Mouse (Mus musculus) Patski (cell line): Measurements from ENCODE around the gene Gm48551. TPM values are rescaled to one million over a fixed set of nuclear protein-coding genes. Genes with fewer than 3 reads are reported as not detected.

Source experiments
- ATAC-seq: fragments of 100-300 bp; one replicate; pipeline ENCODE4 v1.8.0; 2021
- CTCF ChIA-PET: fragments of 350-600 bp; sonication (Branson Sonifier 250); formaldehyde crosslinking; loops from one replicate; lab custom pipeline; 2022; ENCODE audit warnings: inconsistent platforms; lab: Charles Lee
- POLR2A ChIA-PET: fragments of 350-600 bp; sonication (Branson Sonifier 250); formaldehyde crosslinking; loops from one replicate; lab custom pipeline; 2022; ENCODE audit warnings: antibody characterized with exemption, inconsistent platforms; lab: Charles Lee
- DNase-seq: peaks from one replicate; pipeline ENCODE4 v3.0.0-alpha.2; 2011; ENCODE audit warnings: low read depth, low spot score
- H3K27me3 ChIP-seq: fragments of 371-371 bp; one replicate; pipeline ENCODE4 v1.5.1; 2021
- CTCF ChIP-seq: fragments of 100-300 bp; IDR thresholded peaks from one replicate; pipeline ENCODE4 v1.5.1; 2021
- in situ Hi-C: fragments of 300-500 bp; cut with MboI; formaldehyde crosslinking; loops from 3 replicates; pipeline ENCODE4 v1.11.1; 2018; ENCODE audit warnings: low pct_unique_long_range_greater_than_20kb, mixed read lengths
- polyA plus RNA-seq: library from polyadenylated mRNA; unstranded; gene quantifications from one replicate; pipeline ENCODE4 v1.2.3, GENCODE M21; 2021

Gene Gm48551
- polyA plus RNA-seq, 1 experiment from 2014 or later, result 2.4 TPM

GRCm38 (mm10) chr10:81434361-81435263 is 50.3 kb downstream of the Gm48551 start:
- H3K27me3 ChIP-seq, result peaks cover 5% of the 10 kb centered on the region
- DNase-seq, result no peak
- ChIA-PET POLR2A (no interaction called here), CTCF (interaction anchor here (0.9 to 1.4 kb wide), 4 partner anchors 16 to 44 kb away, joined by 3 to 5 read pairs (median 4); no protein-coding TSS in a partner anchor)
- no peak for ATAC-seq
- no peak for TF ChIP-seq CTCF
- in situ Hi-C loops, result no loop called here

- H3K27me3 ChIP-seq, result peaks cover 6% of the 10 kb centered on the region
- ATAC-seq (no peak), DNase-seq (no peak)
- in situ Hi-C loops, result no loop called here
- CTCF ChIA-PET, result interaction anchor here (1.0 to 1.3 kb wide), 2 partner anchors 15 to 32 kb away, joined by 3 to 5 read pairs; no protein-coding TSS in a partner anchor
- POLR2A ChIA-PET, result no interaction called here
- TF ChIP-seq CTCF, result no peak
Observed at GRCm38 (mm10) chr10:81435436-81435835, 51.2 kb downstream of the Gm48551 start.

GRCm38 (mm10) chr10:81441019-81441418 is 56.8 kb downstream of the Gm48551 start:
- ATAC-seq, result no peak
- ChIA-PET CTCF (interaction anchor here (0.9 to 1.7 kb wide), 2 partner anchors 42 to 45 kb away, joined by 3 to 5 read pairs; no protein-coding TSS in a partner anchor), POLR2A (no interaction called here)
- in situ Hi-C loops, result loop anchor here (5.0 kb wide), 1 partner anchor 49 kb away; the partner anchor contains the start of gene Smim24
- no peak for DNase-seq
- TF ChIP-seq CTCF, result no peak
- peaks cover 25% of the 10 kb centered on the region for H3K27me3 ChIP-seq

Other genes with a start within 250 kb of the Gm48551 start
- gene Zbtb7a, start 249.2 kb upstream of the Gm48551 start, polyA plus RNA-seq, result 40.6 TPM
- 33.9 TPM for gene Pias4, start 216.5 kb upstream of the Gm48551 start, polyA plus RNA-seq
- 1,798 TPM for gene Eef2, start 207.8 kb upstream of the Gm48551 start, polyA plus RNA-seq
- gene Dapk3, start 201.5 kb upstream of the Gm48551 start, polyA plus RNA-seq, result 82.0 TPM
- gene 4930442H23Rik, start 200.6 kb upstream of the Gm48551 start, polyA plus RNA-seq, result 0.50 TPM
- 0.14 TPM for gene Nmrk2, start 182.4 kb upstream of the Gm48551 start, polyA plus RNA-seq
- gene Atcay, start 153.6 kb upstream of the Gm48551 start, polyA plus RNA-seq, result 0.04 TPM
- gene Zfr2, start 151.3 kb upstream of the Gm48551 start, polyA plus RNA-seq, result 11.7 TPM
- gene Matk, start 131.5 kb upstream of the Gm48551 start, polyA plus RNA-seq, result 1.5 TPM
- gene Mrpl54, start 117.5 kb upstream of the Gm48551 start, polyA plus RNA-seq, result 98.3 TPM
- gene Apba3, start 117.5 kb upstream of the Gm48551 start, polyA plus RNA-seq, result 71.4 TPM
- 6.5 TPM for gene Tjp3, start 92.9 kb upstream of the Gm48551 start, polyA plus RNA-seq
- 51.5 TPM for gene Pip5k1c, start 91.5 kb upstream of the Gm48551 start, polyA plus RNA-seq
- 34.5 TPM for gene Cactin, start 63.4 kb upstream of the Gm48551 start, polyA plus RNA-seq
- not detected for gene Tbxa2r, start 55.7 kb upstream of the Gm48551 start, polyA plus RNA-seq
- gene Gipc3, start 41.2 kb upstream of the Gm48551 start, polyA plus RNA-seq, result 0.46 TPM
- gene Hmg20b, start 34.0 kb upstream of the Gm48551 start, polyA plus RNA-seq, result 118 TPM
- 23.9 TPM for gene Mfsd12, start 27.0 kb upstream of the Gm48551 start, polyA plus RNA-seq
- gene 4930404N11Rik, start 18.6 kb upstream of the Gm48551 start, polyA plus RNA-seq, result 2.7 TPM
- 62.1 TPM for gene Fzr1, start 6.0 kb upstream of the Gm48551 start, polyA plus RNA-seq
- 83.4 TPM for gene Dohh, start within 50 bp of the Gm48551 start, polyA plus RNA-seq
- gene Gm48552, start 4.5 kb downstream of the Gm48551 start, polyA plus RNA-seq, result 0.76 TPM
- gene Smim24, start 8.6 kb downstream of the Gm48551 start, polyA plus RNA-seq, result 0.18 TPM
- gene Nfic, start 71.2 kb downstream of the Gm48551 start, polyA plus RNA-seq, result 41.8 TPM
- 0.99 TPM for gene Celf5, start 98.2 kb downstream of the Gm48551 start, polyA plus RNA-seq
- 104 TPM for gene Ncln, start 111.9 kb downstream of the Gm48551 start, polyA plus RNA-seq
- 0.03 TPM for gene S1pr4, start 115.7 kb downstream of the Gm48551 start, polyA plus RNA-seq
- not detected for gene Gna15, start 139.8 kb downstream of the Gm48551 start, polyA plus RNA-seq
- 76.2 TPM for gene Gna11, start 160.7 kb downstream of the Gm48551 start, polyA plus RNA-seq
- gene Aes, start 175.0 kb downstream of the Gm48551 start, polyA plus RNA-seq, result 1,239 TPM
- gene Tle2, start 190.1 kb downstream of the Gm48551 start, polyA plus RNA-seq, result 46.4 TPM
- 7.5 TPM for gene Tle6, start 216.6 kb downstream of the Gm48551 start, polyA plus RNA-seq
- 1.1 TPM for gene BC025920, start 221.8 kb downstream of the Gm48551 start, polyA plus RNA-seq
- 21.7 TPM for gene Sirt6, start 243.3 kb downstream of the Gm48551 start, polyA plus RNA-seq
- gene Ankrd24, start 244.1 kb downstream of the Gm48551 start, polyA plus RNA-seq, result 21.5 TPM